Mouse (Mus musculus) retina, embryonic 14.5 days (tissue): ENCODE data around the gene Zdhhc4.

ENCODE experiments used
- DNase-seq: peaks from one replicate; pipeline ENCODE4 v3.0.0-alpha.2; 2015; ENCODE audit warnings: low spot score

Zdhhc4 gene

GRCm38 (mm10) chr5:143317288-143317610 is 11.8 kb downstream of the Zdhhc4 start:
- no peak for DNase-seq

- no peak for DNase-seq
These were observed 12.3 kb downstream of the Zdhhc4 start for GRCm38 (mm10) chr5:143316605-143317287.

GRCm38 (mm10) chr5:143315514-143315888 is 13.6 kb downstream of the Zdhhc4 start:
- no peak for DNase-seq

- peak; percentile 89 for DNase-seq
These were observed 14.1 kb downstream of the Zdhhc4 start, which contains the start of gene E130309D02Rik for GRCm38 (mm10) chr5:143314730-143315513. TSS of gene E130309D02Rik (minus strand) at chr5:143315360.

GRCm38 (mm10) chr5:143314183-143314729 is 14.8 kb downstream of the Zdhhc4 start:
- peak; percentile 36 for DNase-seq

- peak; percentile 88 for DNase-seq
These were observed 17.2 kb downstream of the Zdhhc4 start for GRCm38 (mm10) chr5:143311886-143312285.

GRCm38 (mm10) chr5:143309916-143310315 is 19.1 kb downstream of the Zdhhc4 start:
- DNase-seq: no peak

GRCm38 (mm10) chr5:143308825-143309224 is 20.2 kb downstream of the Zdhhc4 start:
- DNase-seq: no peak

- no peak for DNase-seq
These were observed 24.8 kb downstream of the Zdhhc4 start for GRCm38 (mm10) chr5:143304251-143304650.

- DNase-seq: no peak
These were observed 27.8 kb downstream of the Zdhhc4 start for GRCm38 (mm10) chr5:143301296-143301695.

GRCm38 (mm10) chr5:143299686-143300085 is 29.4 kb downstream of the Zdhhc4 start:
- peak; percentile 58 for DNase-seq

GRCm38 (mm10) chr5:143298391-143298790 is 30.7 kb downstream of the Zdhhc4 start:
- DNase-seq: no peak

- no peak for DNase-seq
These were observed 31.1 kb downstream of the Zdhhc4 start for GRCm38 (mm10) chr5:143297986-143298385.

GRCm38 (mm10) chr5:143295330-143295729 is 33.7 kb downstream of the Zdhhc4 start:
- no peak for DNase-seq

GRCm38 (mm10) chr5:143294862-143295261 is 34.2 kb downstream of the Zdhhc4 start:
- DNase-seq: peak; percentile 25

GRCm38 (mm10) chr5:143293404-143293803 is 35.7 kb downstream of the Zdhhc4 start, which contains the start of gene Zfp853:
TSS of gene Zfp853 (minus strand) at chr5:143293623.
- DNase-seq: no peak

GRCm38 (mm10) chr5:143292879-143293278 is 36.2 kb downstream of the Zdhhc4 start:
- DNase-seq: no peak

- DNase-seq: no peak
These were observed 39.8 kb downstream of the Zdhhc4 start for GRCm38 (mm10) chr5:143289299-143289698.

- no peak for DNase-seq
These were observed 40.6 kb downstream of the Zdhhc4 start for GRCm38 (mm10) chr5:143288378-143288911.

GRCm38 (mm10) chr5:143287774-143288328 is 41.2 kb downstream of the Zdhhc4 start:
- peak; percentile 27 for DNase-seq

- DNase-seq: no peak
These were observed 44.3 kb downstream of the Zdhhc4 start for GRCm38 (mm10) chr5:143284762-143285161.

- DNase-seq: no peak
These were observed 49.8 kb downstream of the Zdhhc4 start for GRCm38 (mm10) chr5:143279247-143279646.
